Mouse (Mus musculus) mouse embryonic stem cell (cell line): ENCODE data around the gene Ahr.

Source experiments
- in situ Hi-C, 2 experiments: fragments of 300-500 bp; cut with MboI; formaldehyde crosslinking; loops; 1 replicate in 1 of 2; 3 replicates in 1 of 2; pipeline ENCODE4 v1.14.3; 2019 to 2020; ENCODE audit warnings: low sequenced_read_pairs in 2 of 2, low pct_unique_long_range_greater_than_20kb in 1 of 2, mixed read lengths in 1 of 2; ENCODE audit not compliant: unreplicated experiment in 1 of 2

Gene Ahr

DNA sequence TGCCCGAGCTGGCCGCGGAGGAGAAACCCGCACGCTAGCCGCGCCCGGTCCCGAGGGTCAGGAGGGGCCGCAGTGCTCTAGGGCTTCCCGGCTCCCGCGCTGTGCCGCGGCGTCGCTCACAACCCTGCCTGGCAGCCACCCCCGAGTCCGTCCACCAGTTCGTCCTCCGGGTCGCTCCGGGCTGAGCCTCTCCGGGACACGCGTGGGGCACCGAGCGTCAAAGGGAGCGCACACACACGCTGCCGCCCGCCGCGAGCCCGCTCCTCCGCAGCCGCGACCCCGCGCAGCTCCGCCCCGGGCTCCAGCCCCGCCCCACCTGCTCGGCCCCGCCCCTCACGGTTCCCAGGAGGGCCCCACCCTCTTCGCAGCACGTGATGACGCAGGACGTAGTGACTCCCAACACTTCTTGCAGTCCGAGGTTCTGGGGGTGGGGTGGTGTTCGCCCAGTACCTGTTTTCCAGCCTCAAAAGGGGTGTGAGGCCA is at the start of gene Ahr:
TSS of gene Ahr (minus strand) at position 285 of the 483 bp plus-strand sequence.
- in situ Hi-C loops, result no loop called here

DNA sequence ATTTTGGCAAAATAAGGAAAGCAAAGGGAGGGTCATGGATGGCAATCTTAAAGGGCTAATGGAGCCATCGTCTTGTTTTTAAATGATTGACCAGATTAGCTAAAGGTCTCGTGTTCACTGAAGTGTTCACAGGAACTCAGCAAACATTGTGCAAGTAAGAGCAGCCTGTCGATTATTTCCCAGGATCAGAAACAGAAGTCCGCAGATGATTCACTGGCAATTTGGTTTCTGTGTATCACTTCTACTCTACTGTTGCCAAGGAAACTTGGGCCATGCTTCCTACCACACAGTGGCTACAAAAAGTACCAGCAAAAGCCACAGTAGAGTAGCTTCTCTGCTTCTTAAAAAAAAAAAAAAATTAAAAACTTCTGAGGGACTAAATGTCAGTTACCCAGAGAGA is 44.0 kb upstream of the Ahr start:
- in situ Hi-C loops, result no loop called here

DNA sequence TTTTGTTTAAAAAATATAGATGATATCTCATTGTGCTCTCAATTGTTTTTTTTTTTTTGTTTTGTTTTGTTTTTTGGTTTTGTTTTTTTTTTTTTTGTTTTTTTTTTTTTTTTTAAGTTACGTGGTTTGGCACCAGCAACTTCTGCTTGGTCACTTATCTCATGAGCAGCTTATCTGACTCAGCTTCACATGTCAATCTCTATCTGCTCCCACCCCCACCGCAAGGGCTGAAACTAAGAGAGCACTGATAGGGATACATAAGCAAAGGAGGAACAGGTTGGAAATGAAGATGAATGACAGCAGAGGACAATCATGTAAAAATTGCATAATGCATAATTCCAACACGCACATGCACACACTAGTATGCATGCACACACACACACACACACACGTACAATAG is 41.3 kb upstream of the Ahr start:
- in situ Hi-C loops, result no loop called here

DNA sequence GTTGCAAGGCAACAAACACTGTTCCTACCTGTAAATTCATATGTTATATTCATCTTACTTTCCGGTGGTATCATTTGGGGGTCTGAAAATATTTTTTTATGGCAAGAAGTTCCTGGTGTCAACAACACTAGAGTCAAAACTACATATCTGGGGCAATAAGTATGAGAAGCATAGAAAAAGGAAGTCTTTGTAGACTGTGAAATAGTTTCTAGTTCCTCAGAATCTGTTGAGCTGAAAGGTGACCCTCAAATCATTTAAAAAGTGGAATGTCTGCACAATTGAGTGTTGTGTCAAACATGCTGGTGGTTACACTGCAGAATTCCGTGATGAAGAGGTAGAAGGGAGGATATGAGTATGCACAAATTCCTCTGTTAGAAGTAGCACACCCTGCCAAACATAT is 38.9 kb upstream of the Ahr start:
- in situ Hi-C loops, result no loop called here

DNA sequence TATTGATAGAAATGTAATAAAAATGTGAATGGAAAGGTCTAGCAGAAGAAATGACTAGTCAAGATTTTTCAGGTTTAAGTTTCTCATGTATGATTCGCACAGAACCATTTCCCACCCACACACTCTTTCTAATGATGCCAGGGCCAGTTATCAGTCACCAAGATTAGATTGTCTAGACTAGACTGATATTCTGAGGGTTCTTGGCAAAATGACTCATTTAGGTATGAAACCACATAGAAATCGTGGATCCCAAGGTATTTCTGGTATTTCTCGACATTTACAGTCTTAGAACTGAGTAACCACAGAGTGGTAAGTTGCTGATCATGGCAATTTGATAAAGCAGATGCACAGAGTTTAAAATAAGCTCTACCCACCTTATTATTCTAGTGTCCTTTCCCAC is 28.0 kb upstream of the Ahr start:
- in situ Hi-C loops, result no loop called here

DNA sequence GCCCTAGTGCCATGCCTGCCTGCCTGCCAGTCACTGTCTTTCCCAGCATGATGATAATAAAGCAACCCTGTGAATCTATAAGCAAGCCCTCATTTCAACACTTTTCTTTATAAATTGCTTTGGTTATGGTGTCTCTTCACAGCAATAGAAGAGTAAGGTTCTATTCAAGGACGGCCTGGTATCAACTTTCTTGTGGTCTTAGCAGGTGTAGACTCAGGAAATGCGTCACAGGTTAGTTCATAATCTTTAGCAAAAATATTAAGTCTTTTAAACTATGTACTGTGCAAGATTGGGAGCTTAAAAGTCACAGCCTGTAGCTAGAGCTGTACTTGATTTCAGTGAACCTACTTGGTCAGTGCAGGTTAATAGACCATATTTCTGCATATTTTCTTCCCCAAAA is 24.0 kb upstream of the Ahr start:
- in situ Hi-C loops, result no loop called here

DNA sequence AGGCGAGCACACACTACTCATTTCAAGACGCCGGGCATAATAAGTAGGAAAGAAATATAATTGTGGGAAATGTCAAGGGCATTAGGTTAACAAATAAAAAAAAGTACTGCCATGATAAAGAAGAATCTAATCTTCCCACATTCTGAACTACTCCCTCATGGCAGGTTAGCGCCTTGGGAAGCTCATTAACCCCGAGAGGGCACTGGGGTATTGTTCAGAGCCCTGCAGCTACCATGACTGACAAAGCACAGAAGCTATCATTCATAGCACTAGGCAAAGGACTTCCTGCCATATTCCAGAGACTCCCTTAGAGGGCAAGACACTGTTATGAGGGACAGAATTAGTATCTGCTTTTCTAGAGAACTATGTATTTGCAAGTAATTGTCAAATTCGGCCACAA is 21.1 kb upstream of the Ahr start:
- in situ Hi-C loops, result no loop called here

DNA sequence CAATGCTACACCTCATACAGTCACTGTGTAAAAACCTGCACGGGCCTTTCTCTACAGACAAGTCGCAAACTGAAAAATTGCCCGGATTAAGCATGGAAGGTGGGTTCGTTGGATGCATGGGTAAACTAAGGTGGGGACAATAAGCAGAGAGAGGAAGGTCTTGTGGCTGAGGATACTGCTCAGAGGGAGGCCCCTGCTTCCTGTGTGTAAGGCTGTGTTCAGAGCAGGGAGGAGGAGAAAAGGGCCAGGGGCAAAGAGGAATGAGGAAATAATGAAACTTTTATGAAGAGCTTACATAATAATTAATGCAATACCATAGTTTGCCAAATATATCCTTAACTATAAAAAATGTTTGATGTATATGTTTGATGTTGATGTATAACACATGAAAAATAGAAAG is 19.5 kb upstream of the Ahr start:
- in situ Hi-C loops, result no loop called here

DNA sequence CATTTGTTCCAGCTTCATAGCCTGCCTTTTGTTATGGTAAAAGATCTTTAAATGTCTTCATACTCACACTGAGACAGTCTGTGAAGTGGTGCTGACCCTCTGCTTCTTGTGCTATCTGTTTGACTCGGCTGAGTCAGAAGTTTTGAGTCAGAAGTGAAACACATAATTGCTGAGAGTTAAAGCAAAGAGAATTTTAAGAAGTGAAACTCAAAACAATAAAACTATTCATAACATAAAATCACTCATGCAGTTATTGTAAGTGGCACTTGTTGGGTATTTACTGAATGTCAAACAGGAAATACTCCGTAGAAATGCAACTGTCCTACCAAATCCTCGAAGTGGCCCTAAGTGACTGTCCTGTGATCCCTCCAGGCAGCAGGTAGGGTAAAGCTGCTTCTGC is 18.3 kb upstream of the Ahr start:
- in situ Hi-C loops, result no loop called here

DNA sequence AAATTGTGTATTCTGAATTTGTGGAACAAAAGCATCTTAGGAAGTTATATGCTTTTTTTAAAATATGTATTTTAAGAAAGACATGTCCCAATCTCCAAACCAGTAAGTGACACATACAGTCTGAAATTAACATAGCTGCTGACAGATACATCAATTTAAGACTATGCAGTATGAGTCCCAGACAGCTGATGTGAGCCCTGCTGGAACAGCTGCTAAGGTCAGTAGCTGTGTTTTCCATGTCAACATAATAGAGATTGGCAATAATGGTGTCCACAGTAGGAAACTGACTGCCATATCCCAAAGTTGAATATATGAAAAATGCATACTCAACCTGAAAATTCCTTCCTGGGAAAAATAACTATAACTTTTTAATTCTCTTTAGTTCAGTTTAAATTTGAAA is 15.5 kb upstream of the Ahr start:
- in situ Hi-C loops, result no loop called here

DNA sequence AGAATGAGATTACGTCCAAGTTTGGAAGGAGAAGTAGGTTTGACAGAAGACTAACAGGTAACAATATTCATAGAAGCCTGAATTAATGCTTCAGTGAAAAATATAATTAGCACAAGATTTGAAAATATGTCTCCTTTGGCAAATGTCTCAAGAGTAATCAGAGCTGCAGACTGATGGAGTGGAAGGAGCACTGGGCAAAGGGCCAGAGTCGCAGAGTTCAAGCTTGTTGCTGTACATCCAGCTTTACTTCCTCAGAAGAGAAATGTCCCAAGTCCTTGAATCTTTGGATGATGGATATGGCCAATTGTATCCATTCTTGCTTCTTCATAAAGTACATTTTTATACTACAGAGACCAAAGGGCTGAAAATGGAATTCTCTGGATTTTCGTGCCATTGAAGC is 8.0 kb upstream of the Ahr start:
- in situ Hi-C loops, result no loop called here

DNA sequence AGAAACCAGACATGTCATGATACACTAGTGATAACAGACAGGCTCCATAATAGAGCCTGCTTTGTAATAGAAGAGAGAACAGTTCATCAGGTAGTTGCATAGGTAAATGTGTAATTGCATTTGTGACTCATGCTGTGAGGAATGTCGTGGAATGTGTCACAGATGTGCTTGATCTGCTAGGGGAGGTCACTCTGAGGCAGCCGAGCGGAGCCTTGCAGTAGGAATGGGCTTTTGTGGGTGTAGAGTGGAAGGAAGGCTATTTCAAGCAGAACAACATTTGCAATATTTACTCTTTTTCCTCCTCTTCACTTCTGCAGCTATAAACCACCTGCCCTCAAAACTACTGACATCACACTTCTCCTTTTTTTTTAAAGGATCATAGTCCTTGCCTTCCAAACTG is 4.0 kb upstream of the Ahr start:
- in situ Hi-C loops, result no loop called here

DNA sequence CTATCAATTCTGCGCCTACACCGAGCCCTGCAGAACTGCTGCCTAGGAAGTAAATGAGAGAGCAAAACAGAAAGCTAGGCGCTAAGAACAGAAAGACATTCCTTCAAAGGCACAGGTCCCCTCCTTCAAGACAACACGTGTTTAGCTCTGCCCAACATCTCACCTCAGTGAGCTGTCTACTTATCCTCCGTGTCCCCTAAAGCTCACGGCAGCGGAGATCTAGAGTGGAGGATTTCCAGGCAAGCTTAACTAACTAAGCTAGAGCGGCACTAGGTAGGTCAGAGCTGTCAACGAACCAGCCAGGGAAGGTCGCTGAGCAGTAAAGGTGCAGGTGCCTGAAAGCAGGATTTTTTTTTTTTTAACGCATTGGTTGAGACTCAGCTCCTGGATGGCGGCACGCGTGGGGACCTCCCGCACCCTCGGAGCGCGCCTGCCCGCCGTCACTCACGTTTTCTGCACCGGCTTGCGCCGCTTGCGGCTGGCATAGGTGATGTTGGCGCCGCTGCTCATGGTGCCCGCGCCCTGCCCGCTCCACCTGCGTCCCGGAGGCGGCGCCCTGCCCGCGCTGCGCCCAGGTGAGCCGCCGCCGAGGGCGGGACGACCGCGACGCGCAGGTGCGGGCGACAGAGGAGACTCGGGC is 604 bp downstream of the Ahr start:
- in situ Hi-C loops, result no loop called here

DNA sequence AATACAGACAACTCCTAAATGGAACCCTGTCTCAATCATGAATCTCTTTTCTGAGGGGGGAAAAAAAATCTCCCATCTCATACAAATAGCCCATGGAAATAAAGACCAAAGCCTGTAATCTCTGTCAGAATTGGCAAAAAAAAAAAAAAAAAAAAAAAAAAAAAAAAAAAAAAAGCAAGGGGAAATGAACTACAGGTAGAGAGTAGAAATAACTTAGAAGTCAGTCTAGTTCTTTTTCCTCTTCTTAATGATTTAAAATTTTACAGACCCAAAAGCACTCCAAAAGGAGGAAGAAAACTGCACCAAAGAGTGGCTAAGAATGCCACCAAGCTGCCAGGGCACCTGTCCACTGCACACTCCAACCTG is 1.1 kb downstream of the Ahr start:
- in situ Hi-C loops, result no loop called here

DNA sequence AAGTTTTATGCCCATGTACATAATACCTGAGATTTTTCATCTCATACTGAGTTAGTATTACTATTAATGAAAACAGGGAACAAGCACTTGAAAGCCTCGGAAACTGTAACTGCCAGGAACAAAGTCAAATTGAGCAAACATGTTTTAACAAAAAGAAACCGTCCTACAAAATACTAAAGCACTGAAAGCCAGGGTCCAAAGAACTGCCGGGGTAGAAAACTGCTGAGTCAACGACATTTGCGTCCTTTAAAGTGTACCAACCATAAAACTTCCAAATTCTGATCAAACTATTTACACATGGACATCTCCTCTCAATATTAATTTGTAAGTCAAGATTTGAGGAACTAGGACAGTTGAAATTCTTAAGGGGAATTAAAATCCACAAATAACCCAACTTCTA is 1.7 kb downstream of the Ahr start:
- in situ Hi-C loops, result no loop called here

DNA sequence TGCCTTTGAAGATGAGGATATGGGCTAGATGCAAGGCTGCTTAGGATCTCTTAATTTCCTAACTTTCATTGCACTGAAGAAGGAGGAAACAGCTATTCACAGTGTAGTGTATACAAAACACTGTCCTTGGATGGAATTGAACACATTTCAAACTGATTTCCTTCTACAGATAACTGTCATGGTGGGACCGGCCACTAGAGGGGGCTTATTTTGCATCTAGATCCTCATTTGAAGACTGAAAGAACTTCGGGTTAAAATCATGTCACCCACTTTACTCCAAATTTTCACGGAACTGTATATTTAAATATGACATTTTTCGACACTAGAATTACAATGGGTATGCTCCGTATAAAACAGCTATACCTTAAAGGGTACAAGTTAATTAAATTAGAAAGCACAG is 2.7 kb downstream of the Ahr start:
- in situ Hi-C loops, result no loop called here

DNA sequence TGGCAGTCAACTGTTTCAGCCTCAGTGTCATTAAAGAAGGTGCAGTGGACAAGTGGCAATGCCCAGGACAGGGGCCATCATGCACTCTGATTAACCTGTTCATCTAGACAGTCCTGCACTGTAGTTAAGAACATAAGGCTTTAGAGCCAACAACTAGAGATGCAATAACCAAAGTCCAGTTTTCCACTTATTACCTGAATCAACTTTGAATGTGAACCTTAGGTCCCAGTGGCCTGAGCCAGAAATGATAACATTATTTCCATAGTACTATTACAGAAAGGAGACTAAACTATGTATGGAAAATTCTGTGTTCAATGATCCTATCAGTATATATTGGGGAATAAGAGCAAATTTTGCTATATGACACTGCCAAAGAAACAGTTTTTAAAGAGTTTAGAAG is 4.3 kb downstream of the Ahr start:
- in situ Hi-C loops, result no loop called here

DNA sequence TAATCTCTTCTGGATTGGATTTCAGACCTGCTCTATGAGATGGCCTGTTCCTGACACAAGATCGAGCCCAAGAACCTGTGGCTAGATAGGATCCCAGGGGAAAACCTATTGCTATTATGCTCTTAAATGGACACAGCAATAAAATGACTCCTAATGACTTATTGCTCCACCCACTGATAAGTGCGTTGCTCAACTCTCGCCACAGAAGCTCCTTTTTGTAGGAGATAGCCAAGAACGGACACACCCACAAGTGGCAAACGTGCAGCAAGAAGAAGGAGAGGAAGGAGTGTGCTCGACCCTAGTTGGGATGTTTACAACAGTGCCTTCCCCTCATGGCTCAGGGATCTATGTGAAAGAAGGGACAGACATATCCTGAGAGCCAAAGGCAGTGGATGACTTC is 7.4 kb downstream of the Ahr start:
- in situ Hi-C loops, result loop anchor here in 1 of 2 experiments (10.0 kb wide), 1 partner anchor 147 kb away; no protein-coding TSS in a partner anchor

DNA sequence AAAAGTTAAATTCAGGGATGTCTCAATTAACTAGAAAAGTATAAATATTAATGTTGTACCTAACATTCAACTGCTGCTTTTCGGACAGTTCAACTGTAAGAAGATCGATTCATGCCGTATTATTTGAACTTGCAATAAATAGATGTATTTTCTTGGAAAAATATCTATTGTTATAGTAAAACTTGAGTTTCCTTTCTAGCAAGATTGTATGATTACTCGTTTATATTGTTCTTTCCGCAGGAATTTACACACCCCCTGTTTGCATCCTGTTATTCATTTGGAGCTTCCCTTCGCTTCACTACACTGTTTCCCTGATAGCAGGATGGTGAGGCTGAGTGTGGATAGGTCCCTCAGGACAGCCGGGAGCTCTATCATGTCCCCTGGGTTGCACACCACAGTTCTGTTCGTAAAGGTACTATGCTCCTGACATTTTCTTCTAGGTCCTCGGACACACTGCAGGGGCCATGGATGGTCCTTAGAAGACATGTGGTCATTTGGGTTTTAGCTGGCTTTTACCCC is 12.2 kb downstream of the Ahr start:
- in situ Hi-C loops, result loop anchor here in 1 of 2 experiments (10.0 kb wide), 1 partner anchor 152 kb away; no protein-coding TSS in a partner anchor

DNA sequence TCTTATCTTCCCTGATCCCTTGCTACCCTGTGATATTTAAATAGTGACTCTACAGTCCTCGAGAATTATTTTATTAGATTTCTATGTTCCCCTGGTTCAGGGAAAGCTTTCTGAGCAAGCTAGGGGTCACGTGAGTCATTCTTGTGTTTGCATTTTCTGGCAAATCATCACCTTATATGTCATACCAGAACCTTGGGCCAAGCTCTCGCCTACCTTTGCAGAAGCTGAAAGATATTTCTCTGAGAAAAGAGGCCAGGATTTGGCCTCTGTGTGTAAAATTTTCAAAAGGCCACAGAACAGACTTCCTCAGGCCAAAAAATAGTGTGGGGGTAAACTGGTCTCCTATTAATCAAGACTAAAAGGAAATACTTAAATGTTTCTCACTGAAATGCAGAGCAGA is 19.2 kb downstream of the Ahr start:
- in situ Hi-C loops, result no loop called here

DNA sequence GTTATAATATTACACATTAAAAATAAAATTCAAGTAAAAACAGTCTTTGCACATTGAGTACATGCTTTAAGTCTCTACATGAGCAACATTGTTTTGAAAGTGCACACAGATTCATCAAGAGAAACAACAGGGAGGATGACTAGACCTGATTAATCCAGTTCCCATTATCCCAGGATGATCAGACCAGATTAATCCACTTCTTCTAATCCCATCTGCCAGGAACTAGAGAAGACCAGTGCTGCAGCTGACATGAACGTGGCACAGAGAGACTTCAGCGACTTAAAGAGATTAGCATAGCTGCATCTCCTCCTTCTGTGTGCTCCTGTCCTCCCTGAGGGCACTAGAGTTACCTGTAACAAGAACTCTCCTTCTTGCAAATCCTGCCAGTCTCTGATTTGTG is 20.2 kb downstream of the Ahr start:
- in situ Hi-C loops, result no loop called here
